Mouse (Mus musculus) hematopoietic multipotent progenitor cell, adult 10-12 weeks (in vitro differentiated cells): ENCODE results near the gene Clec2i. TPM values are rescaled to one million over a fixed set of nuclear protein-coding genes. Genes with fewer than 3 reads are reported as not detected.

ENCODE experiments used
- polyA plus RNA-seq: library from polyadenylated mRNA; stranded (reverse); fragments of >175 nt; gene quantifications from 2 replicates; pipeline ENCODE4 v1.2.3, GENCODE M21; 2012; ENCODE audit warnings: low replicate concordance

Gene Clec2i
- 4.2 and 7.8 TPM in 2 replicates for polyA plus RNA-seq

GRCm38 (mm10) chr6:128887091-128887790 lies at the start of gene Clec2i:
Gene Clec2i, plus strand, starts transcription at chr6:128887588.

DNA sequence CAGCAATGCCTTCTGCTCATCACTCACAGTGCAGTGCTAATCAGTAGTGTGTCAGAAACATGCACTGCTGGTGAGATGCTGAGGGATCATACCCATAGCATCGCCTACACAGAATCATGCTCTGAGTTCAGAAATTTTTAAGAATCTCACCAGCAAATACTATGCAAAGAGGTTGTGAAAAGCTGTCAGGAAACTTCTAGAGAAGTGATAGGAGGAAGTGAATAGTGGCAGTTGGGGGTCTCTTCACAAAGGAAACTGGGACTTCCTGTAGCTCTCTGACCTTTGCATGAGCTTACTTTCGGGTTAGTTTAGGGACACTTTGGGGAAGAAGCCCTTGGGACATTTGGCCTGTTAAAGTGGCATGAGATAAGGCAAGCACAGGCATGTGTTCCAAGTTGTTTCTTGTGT lies 3.6 kb downstream of the Clec2i start, which contains the start of gene BC035044:
Gene BC035044 (minus strand): TSS at position 179 of the 408 bp plus-strand sequence.

GRCm38 (mm10) chr6:128934081-128934480 lies 46.7 kb downstream of the Clec2i start, which contains the start of gene Clec2g:
Gene Clec2g, plus strand, starts transcription at chr6:128934381.

Other genes with a start within 250 kb of the Clec2i start
- 0.22 TPM in 1 of 2 replicates, not detected in the other for gene Clec2h, start 225.2 kb upstream of the Clec2i start, polyA plus RNA-seq
- not detected in 2 replicates for gene Klrb1, start 164.5 kb upstream of the Clec2i start, polyA plus RNA-seq
- gene Klrb1c, start 98.4 kb upstream of the Clec2i start, polyA plus RNA-seq, result 0.30 and 0.54 TPM in 2 replicates
- gene Gm44511, start 61.3 kb upstream of the Clec2i start, polyA plus RNA-seq, result not detected in 2 replicates
- gene Klrb1b, start 61.3 kb upstream of the Clec2i start, polyA plus RNA-seq, result not detected in 2 replicates
- 1.7 and 2.7 TPM in 2 replicates for gene BC035044, start 3.5 kb downstream of the Clec2i start, polyA plus RNA-seq
- gene Clec2g, start 46.8 kb downstream of the Clec2i start, polyA plus RNA-seq, result 0.08 TPM in 1 of 2 replicates, not detected in the other
- gene Klrb1f, start 158.3 kb downstream of the Clec2i start, polyA plus RNA-seq, result 1.5 and 2.4 TPM in 2 replicates
- not detected in 2 replicates for gene Clec2e, start 213.3 kb downstream of the Clec2i start, polyA plus RNA-seq